Mouse (Mus musculus) midbrain, embryonic 10.5 days (tissue): ENCODE results near the gene Cerkl. TPM values are rescaled to one million over a fixed set of nuclear protein-coding genes. Genes with fewer than 3 reads are reported as not detected.

Experiments
- DNase-seq: peaks from one replicate; pipeline ENCODE4 v3.0.0-alpha.2; 2017; ENCODE audit warnings: low spot score
- H3K27ac ChIP-seq: fragments of 300-500 bp; sonication (generic); replicated peaks from 2 replicates; pipeline ENCODE4 v1.5.1; 2016; ENCODE audit warnings: mild to moderate bottlenecking
- H3K27me3 ChIP-seq: fragments of 300-500 bp; sonication (generic); 2 replicates; pipeline ENCODE4 v1.6.1; 2016; ENCODE audit warnings: low read depth, mild to moderate bottlenecking; ENCODE audit not compliant: poor library complexity, severe bottlenecking
- H3K36me3 ChIP-seq: fragments of 300-500 bp; sonication (generic); 2 replicates; pipeline ENCODE4 v1.6.1; 2016; ENCODE audit warnings: mild to moderate bottlenecking, moderate library complexity
- H3K4me1 ChIP-seq: fragments of 300-500 bp; sonication (generic); 2 replicates; pipeline ENCODE4 v1.6.1; 2016
- H3K4me3 ChIP-seq: fragments of 300-500 bp; sonication (generic); 2 replicates; pipeline ENCODE4 v1.5.1; 2016; ENCODE audit warnings: mild to moderate bottlenecking, moderate library complexity
- H3K9me3 ChIP-seq: fragments of 300-500 bp; sonication (generic); replicated peaks from 2 replicates; pipeline ENCODE4 v1.6.1; 2016; ENCODE audit warnings: mild to moderate bottlenecking
- WGBS: fragments of 180-500 bp; shearing (Covaris S2); methylation state at CpG from one replicate; pipeline ENCODE4 v1.1.7; 2016; 5-methylcytosine and 5-hydroxymethylcytosine counted together
- polyA plus RNA-seq: library from polyadenylated mRNA; unstranded; fragments of >200 nt; fragmentation: Nextera tagmentation; extraction: Ambion mirVana; gene quantifications from 2 replicates; pipeline ENCODE4 v1.2.1, GENCODE M21; 2016

Cerkl gene
- polyA plus RNA-seq, 1 experiment from 2014 or later: 2.0 TPM

- Histone ChIP-seq H3K27ac (no peak overlapping the region), H3K9me3 (no peaks in the 10 kb centered on the region), H3K36me3 (no peaks in the 10 kb centered on the region), H3K27me3 (no peaks in the 10 kb centered on the region; the same call in 1 of the 2 replicates), H3K4me3 (no peak overlapping the region), H3K4me1 (peaks cover 25% of the 10 kb centered on the region)
- DNase-seq: no peak
- WGBS: 65% methylated on average over 2 of the region's 2 CpGs
Observed at GRCm38 (mm10) chr2:79397107-79397506, 59.5 kb downstream of the Cerkl start.

- Histone ChIP-seq H3K36me3 (no peaks in the 10 kb centered on the region), H3K27me3 (peaks cover 31% of the 10 kb centered on the region), H3K4me1 (peaks cover 24% of the 10 kb centered on the region), H3K9me3 (no peaks in the 10 kb centered on the region), H3K27ac (peak overlapping the region; percentile 73), H3K4me3 (0 out of 2 replicates have a peak overlapping the region, but pooled peaks have one; percentile 18)
- WGBS: 32% methylated on average over 12 of the region's 12 CpGs
- peak; percentile 35 for DNase-seq
Observed at GRCm38 (mm10) chr2:79379087-79380041, 77.2 kb downstream of the Cerkl start.

GRCm38 (mm10) chr2:79378346-79379086, 78.1 kb downstream of the Cerkl start:
- peak overlapping the region; percentile 73 for H3K27ac ChIP-seq
- WGBS: 68% methylated on average over 8 of the region's 8 CpGs
- no peaks in the 10 kb centered on the region for H3K36me3 ChIP-seq
- 0 out of 2 replicates have a peak overlapping the region, but pooled peaks have one; percentile 18 for H3K4me3 ChIP-seq
- H3K27me3 ChIP-seq: peaks cover 31% of the 10 kb centered on the region
- no peaks in the 10 kb centered on the region for H3K9me3 ChIP-seq
- H3K4me1 ChIP-seq: peaks cover 24% of the 10 kb centered on the region
- no peak for DNase-seq

GRCm38 (mm10) chr2:79372486-79373200, 83.9 kb downstream of the Cerkl start:
- Histone ChIP-seq H3K9me3 (no peaks in the 10 kb centered on the region), H3K27ac (no peak overlapping the region), H3K4me3 (no peak overlapping the region), H3K36me3 (no peaks in the 10 kb centered on the region), H3K27me3 (peaks cover 17% of the 10 kb centered on the region), H3K4me1 (peaks cover 26% of the 10 kb centered on the region)
- no peak for DNase-seq
- 54% methylated on average over 6 of the region's 6 CpGs for WGBS

- Histone ChIP-seq H3K27me3 (peaks cover 17% of the 10 kb centered on the region), H3K4me3 (no peak overlapping the region), H3K4me1 (peaks cover 31% of the 10 kb centered on the region), H3K27ac (no peak overlapping the region), H3K9me3 (no peaks in the 10 kb centered on the region), H3K36me3 (no peaks in the 10 kb centered on the region)
- DNase-seq: no peak
- WGBS: 78% methylated on average over 2 of the region's 2 CpGs
Observed at GRCm38 (mm10) chr2:79372154-79372467, 84.5 kb downstream of the Cerkl start.

- Histone ChIP-seq H3K36me3 (no peaks in the 10 kb centered on the region), H3K9me3 (no peaks in the 10 kb centered on the region), H3K27ac (no peak overlapping the region), H3K4me3 (no peak overlapping the region), H3K4me1 (peaks cover 31% of the 10 kb centered on the region), H3K27me3 (peaks cover 17% of the 10 kb centered on the region)
- 91% methylated on average over 7 of the region's 7 CpGs for WGBS
- no peak for DNase-seq
Observed at GRCm38 (mm10) chr2:79371326-79372153, 85.0 kb downstream of the Cerkl start.

- no peak for DNase-seq
- WGBS: 93% methylated on average over 9 of the region's 9 CpGs
- H3K4me3 ChIP-seq: no peak overlapping the region
Observed at GRCm38 (mm10) chr2:79370711-79371312, 85.8 kb downstream of the Cerkl start.

GRCm38 (mm10) chr2:79369905-79370304, 86.7 kb downstream of the Cerkl start:
- 73% methylated on average over 4 of the region's 4 CpGs for WGBS
- Histone ChIP-seq H3K27ac (no peak overlapping the region; the same call in 1 of the 2 replicates), H3K36me3 (no peaks in the 10 kb centered on the region), H3K9me3 (no peaks in the 10 kb centered on the region), H3K4me3 (no peak overlapping the region), H3K4me1 (peaks cover 31% of the 10 kb centered on the region), H3K27me3 (peaks cover 3% of the 10 kb centered on the region; the same call in 1 of the 2 replicates)
- DNase-seq: no peak

More at GRCm38 (mm10) chr2:79370711-79371312, 85.8 kb downstream of the Cerkl start:
- H3K9me3 ChIP-seq: no peaks in the 10 kb centered on the region
- no peaks in the 10 kb centered on the region for H3K36me3 ChIP-seq
- no peak overlapping the region for H3K27ac ChIP-seq
- peaks cover 12% of the 10 kb centered on the region for H3K27me3 ChIP-seq
- H3K4me1 ChIP-seq: peaks cover 31% of the 10 kb centered on the region

- WGBS: 55% methylated on average over 7 of the region's 7 CpGs
- Histone ChIP-seq H3K4me3 (no peak overlapping the region), H3K27me3 (no peaks in the 10 kb centered on the region; the same call in 1 of the 2 replicates), H3K9me3 (no peaks in the 10 kb centered on the region), H3K27ac (no peak overlapping the region), H3K36me3 (no peaks in the 10 kb centered on the region), H3K4me1 (peaks cover 32% of the 10 kb centered on the region)
- DNase-seq: no peak
Observed at GRCm38 (mm10) chr2:79369061-79369524, 87.5 kb downstream of the Cerkl start.

GRCm38 (mm10) chr2:79368661-79369060, 87.9 kb downstream of the Cerkl start:
- Histone ChIP-seq H3K4me1 (peaks cover 36% of the 10 kb centered on the region), H3K27me3 (no peaks in the 10 kb centered on the region; the same call in 1 of the 2 replicates), H3K27ac (no peak overlapping the region), H3K36me3 (no peaks in the 10 kb centered on the region), H3K9me3 (no peaks in the 10 kb centered on the region), H3K4me3 (no peak overlapping the region)
- DNase-seq: no peak
- WGBS: 86% methylated on average over 12 of the region's 12 CpGs
